Mouse (Mus musculus): ENCODE measurements around the gene Siglecf. TPM values are rescaled to one million over a fixed set of nuclear protein-coding genes. Genes with fewer than 3 reads are reported as not detected.
"Not testable (repeated sequence)": the region's sequence is repeated elsewhere in the genome, so short reads cannot be mapped to it uniquely, and the experiment has no call there.

The Siglecf gene
- polyA plus RNA-seq, 1 experiment from 2014 or later, result 0.13 TPM

DNA sequence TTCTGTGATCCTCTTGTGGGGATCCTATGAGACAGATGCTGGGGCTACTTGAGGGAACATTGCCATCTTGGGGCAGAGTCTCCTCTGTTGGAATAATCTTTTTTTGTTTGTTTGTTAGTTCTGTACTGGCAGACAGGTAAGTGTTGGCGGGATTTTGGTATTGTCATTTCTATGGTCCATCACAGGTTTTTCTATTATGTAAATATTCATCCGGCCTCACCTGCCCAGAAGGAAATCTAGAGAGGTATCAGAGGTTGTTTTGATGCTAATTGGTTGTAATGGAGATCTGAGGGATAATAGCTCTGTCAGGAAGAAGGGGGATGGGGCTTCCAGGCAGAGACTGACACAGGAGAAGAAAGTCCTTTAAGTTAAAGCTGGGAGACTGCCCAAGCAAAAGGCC, 7.1 kb upstream of the Siglecf start:
- no peak for ATAC-seq (replicated peaks; ENCODE audit: insufficient number of reproducible peaks, insufficient read depth, low FRiP score, low read depth)
- H3K36me3 ChIP-seq, result no peaks in the 10 kb centered on the region
- H3K9me3 ChIP-seq (replicated peaks), result no peaks in the 10 kb centered on the region
- no peaks in the 10 kb centered on the region for H3K4me1 ChIP-seq (replicated peaks)
- H3K9ac ChIP-seq, result no peak overlapping the region
- H3K27ac ChIP-seq, result no peak overlapping the region
- WGBS, result 72% methylated on average over 2 of the region's 2 CpGs
- H3K27me3 ChIP-seq, result no peaks in the 10 kb centered on the region
- no peak overlapping the region for H3K4me3 ChIP-seq
- H3K4me2 ChIP-seq, result no peak overlapping the region

DNA sequence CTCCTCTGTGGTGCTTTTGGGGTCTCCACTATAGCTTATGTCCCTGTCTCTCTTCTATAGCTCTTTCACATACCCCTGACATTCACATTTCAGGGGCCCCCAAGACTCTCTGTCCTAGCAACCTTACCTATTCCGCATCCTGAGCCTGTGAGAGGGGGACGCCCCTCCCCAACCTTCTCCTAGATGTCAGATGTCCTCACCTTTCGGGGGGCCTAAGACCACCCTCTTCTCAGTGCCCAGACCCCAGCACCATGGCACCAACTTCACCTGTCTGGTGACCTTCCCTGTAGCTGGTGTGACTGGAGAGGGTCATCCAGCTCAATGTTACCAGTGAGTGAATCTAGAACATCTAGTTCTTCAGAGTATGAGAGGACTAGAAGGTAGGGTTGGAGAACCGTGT, 6.7 kb upstream of the Siglecf start:
- Histone ChIP-seq H3K4me3 (no peak overlapping the region), H3K4me2 (no peak overlapping the region), H3K27ac (no peak overlapping the region), H3K36me3 (no peaks in the 10 kb centered on the region), H3K9me3 (replicated peaks) (no peaks in the 10 kb centered on the region), H3K9ac (no peak overlapping the region), H3K4me1 (replicated peaks) (no peaks in the 10 kb centered on the region), H3K27me3 (no peaks in the 10 kb centered on the region)
- ATAC-seq (replicated peaks; ENCODE audit: insufficient number of reproducible peaks, insufficient read depth, low FRiP score, low read depth), result no peak
- WGBS, result 63% methylated on average over 4 of the region's 4 CpGs

DNA sequence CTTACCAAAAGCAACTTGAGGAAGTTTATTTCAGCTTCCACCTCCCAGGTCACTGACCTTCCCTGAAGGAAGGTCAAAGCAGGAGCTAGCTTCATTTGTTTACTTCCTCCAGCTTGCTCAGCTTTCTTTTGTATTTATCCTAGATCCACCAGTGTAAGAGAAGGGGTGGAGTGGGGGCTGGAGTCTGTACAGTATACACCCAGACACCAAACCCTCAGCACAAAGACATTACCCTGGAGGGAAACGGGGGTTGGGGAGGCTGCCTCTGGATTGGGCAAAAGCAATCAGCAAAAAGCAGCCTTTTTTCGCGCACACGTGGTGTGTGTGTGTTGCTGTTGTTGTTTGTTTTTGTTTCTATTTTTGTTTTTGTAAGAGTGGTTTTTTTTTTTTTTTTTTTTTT, 5.0 kb upstream of the Siglecf start:
- ATAC-seq (replicated peaks; ENCODE audit: insufficient number of reproducible peaks, insufficient read depth, low FRiP score, low read depth), result no peak
- H3K27me3 ChIP-seq, result no peaks in the 10 kb centered on the region
- H3K9me3 ChIP-seq (replicated peaks), result no peaks in the 10 kb centered on the region
- H3K4me3 ChIP-seq, result no peak overlapping the region
- H3K9ac ChIP-seq, result no peak overlapping the region
- H3K4me1 ChIP-seq (replicated peaks), result no peaks in the 10 kb centered on the region
- H3K27ac ChIP-seq, result no peak overlapping the region
- H3K36me3 ChIP-seq, result no peaks in the 10 kb centered on the region
- 67% methylated on average over 4 of the region's 4 CpGs for WGBS
- H3K4me2 ChIP-seq, result no peak overlapping the region

DNA sequence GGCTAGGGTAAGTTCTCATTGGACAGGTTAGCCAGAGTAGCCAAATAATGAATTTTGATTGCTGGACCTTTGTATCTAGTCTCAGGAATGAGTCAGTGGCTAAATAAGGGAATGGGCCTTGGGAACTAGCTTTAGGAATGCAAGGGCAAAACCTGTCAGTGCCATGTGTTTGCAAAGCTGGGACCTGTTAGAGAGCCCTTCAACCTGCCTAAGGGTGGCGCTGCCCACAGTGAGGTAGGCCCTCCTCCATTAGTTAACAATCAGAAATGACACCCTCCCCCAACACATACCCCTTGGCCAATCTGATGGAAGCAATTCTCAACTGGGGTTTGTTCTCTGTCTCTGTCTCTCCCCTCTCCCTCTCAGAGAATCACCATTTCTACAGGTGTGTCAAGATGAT, 4.6 kb upstream of the Siglecf start:
- WGBS, result 45% methylated on average over 1 of the region's 1 CpGs
- H3K27ac ChIP-seq, result no peak overlapping the region
- no peaks in the 10 kb centered on the region for H3K36me3 ChIP-seq
- no peaks in the 10 kb centered on the region for H3K27me3 ChIP-seq
- no peaks in the 10 kb centered on the region for H3K4me1 ChIP-seq (replicated peaks)
- ATAC-seq (replicated peaks; ENCODE audit: insufficient number of reproducible peaks, insufficient read depth, low FRiP score, low read depth), result no peak
- no peak overlapping the region for H3K9ac ChIP-seq
- no peaks in the 10 kb centered on the region for H3K9me3 ChIP-seq (replicated peaks)
- no peak overlapping the region for H3K4me2 ChIP-seq
- H3K4me3 ChIP-seq, result no peak overlapping the region

DNA sequence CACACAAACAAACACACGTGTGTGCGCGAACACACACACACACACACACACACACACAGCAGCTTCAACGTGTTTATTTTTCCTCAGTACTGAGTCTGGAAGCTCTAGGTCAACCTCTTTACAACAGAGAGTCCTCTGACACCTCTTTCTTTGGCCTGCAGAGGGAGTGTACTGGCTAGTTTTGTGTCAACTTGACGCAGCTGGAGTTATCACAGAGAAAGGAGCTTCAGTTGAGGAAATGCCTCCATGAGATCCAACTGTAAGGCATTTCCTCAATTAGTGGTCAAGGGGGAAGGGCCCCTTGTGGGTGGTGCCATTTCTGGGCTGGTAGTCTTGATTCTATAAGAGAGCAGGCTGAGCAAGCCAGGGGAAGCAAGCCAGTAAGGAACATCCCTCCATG, 1.5 kb upstream of the Siglecf start:
- H3K27ac ChIP-seq; ATAC-seq (replicated peaks; ENCODE audit: insufficient number of reproducible peaks, insufficient read depth, low FRiP score, low read depth); H3K27me3 ChIP-seq; H3K4me3 ChIP-seq; H3K4me2 ChIP-seq; H3K36me3 ChIP-seq; H3K9ac ChIP-seq; H3K9me3 ChIP-seq (replicated peaks); H3K4me1 ChIP-seq (replicated peaks): not testable (repeated sequence)
- 66% methylated on average over 5 of the region's 5 CpGs for WGBS

DNA sequence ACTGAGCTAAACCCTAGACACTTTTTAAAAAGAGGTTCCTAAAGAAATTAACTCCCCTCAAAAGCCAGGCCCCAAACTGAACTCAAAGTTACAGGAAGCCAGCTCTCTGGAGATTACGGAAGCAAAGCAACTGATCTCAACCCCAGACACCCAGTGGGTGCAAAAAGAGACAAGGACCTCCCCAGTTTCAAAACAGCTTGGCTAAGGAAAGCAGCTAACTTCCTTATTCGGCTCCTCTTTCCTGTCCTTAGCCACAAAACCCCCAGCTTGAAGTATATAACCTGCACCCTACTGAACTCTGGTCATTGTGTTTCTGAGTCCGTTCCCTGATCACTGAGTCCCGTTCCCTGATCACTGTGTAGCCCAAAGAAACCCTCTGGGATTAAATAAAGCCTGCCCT, 2.0 kb downstream of the Siglecf start:
- Histone ChIP-seq H3K27ac (no peak overlapping the region), H3K9me3 (replicated peaks) (no peaks in the 10 kb centered on the region), H3K4me2 (no peak overlapping the region), H3K4me3 (no peak overlapping the region), H3K27me3 (no peaks in the 10 kb centered on the region), H3K4me1 (replicated peaks) (0 out of 2 replicates have a peak, but pooled peaks cover 2% of the 10 kb centered on the region), H3K9ac (no peak overlapping the region), H3K36me3 (no peaks in the 10 kb centered on the region)
- ATAC-seq (replicated peaks; ENCODE audit: insufficient number of reproducible peaks, insufficient read depth, low FRiP score, low read depth), result no peak
- WGBS, result 55% methylated on average over 4 of the region's 4 CpGs

DNA sequence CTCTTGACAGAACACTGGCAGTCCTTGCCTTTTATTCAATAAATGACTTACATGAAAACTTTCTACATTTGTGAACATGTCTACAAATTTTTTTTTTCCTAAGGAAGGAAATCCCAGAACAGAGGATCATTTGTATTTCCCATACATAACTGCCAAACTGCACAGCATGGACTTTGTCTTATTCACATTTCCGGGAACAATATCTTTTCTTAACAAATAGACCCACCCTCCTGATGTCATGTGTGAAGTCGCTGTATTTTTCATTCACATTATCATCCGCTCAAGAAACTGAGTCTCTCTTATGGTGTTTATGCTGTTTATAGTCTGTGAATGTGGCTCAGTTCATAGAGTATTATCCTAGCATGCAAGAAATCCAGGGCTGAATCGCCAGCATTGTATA, 2.6 kb downstream of the Siglecf start:
- Histone ChIP-seq H3K27me3 (no peaks in the 10 kb centered on the region), H3K27ac (no peak overlapping the region), H3K9me3 (replicated peaks) (no peaks in the 10 kb centered on the region), H3K4me3 (no peak overlapping the region), H3K9ac (no peak overlapping the region), H3K36me3 (no peaks in the 10 kb centered on the region), H3K4me1 (replicated peaks) (0 out of 2 replicates have a peak, but pooled peaks cover 2% of the 10 kb centered on the region), H3K4me2 (no peak overlapping the region)
- WGBS, result 80% methylated on average over 4 of the region's 4 CpGs
- no peak for ATAC-seq (replicated peaks; ENCODE audit: insufficient number of reproducible peaks, insufficient read depth, low FRiP score, low read depth)

DNA sequence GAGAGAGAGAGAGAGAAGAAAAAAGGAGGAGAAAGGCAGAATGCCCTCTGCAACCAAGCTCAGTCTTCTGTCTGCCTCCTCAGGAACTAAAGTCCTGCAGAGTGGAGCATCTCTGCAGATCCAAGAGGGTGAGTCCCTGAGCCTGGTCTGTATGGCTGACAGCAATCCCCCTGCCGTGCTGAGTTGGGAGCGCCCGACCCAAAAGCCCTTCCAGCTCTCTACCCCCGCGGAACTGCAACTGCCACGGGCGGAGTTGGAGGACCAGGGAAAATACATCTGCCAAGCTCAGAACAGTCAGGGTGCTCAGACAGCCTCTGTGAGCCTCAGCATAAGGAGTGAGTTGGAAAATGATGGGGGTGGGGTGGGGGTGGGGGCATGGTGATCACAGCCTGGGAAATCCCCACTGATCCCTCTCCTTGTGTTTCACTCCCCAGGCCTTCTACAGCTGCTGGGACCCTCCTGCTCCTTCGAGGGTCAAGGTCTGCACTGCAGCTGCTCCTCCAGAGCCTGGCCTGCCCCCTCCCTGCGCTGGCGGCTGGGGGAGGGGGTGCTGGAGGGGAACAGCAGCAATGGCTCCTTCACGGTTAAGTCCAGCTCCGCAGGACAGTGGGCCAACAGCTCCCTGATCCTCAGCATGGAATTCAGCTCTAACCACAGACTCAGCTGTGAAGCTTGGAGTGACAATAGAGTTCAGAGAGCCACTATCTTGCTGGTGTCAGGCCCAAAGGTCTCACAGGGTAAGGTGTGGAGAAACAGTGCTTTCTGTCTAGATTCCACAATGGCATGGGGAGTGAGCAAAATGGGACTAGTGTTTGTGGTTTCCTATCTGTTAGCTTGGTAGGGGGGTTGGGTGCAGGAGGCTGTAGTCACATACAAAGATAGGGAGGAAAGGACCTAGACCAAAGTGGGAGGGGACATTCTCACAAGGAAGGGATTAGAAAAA, 4.0 kb downstream of the Siglecf start:
- no peak overlapping the region for H3K9ac ChIP-seq

DNA sequence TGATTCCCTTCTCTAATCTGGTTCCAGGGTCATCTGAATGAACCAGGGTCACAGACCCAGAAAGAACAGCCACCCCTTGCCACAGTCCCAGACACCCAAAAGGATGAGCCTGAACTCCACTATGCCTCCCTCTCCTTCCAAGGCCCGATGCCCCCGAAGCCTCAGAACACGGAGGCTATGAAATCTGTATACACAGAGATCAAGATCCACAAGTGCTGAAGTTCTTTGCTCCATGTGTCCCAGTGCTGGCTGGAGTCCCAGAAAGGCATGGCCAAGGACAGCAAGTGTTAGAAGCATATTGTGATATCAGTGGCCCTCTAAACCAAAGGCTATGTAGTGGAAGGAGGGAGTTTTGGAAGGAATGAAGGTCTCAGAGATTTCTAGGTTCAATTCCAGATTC, 7.4 kb downstream of the Siglecf start:
- 78% methylated on average over 3 of the region's 3 CpGs for WGBS
- Histone ChIP-seq H3K27ac (no peak overlapping the region), H3K27me3 (no peaks in the 10 kb centered on the region), H3K9ac (no peak overlapping the region), H3K9me3 (replicated peaks) (no peaks in the 10 kb centered on the region), H3K4me2 (no peak overlapping the region), H3K4me1 (replicated peaks) (0 out of 2 replicates have a peak, but pooled peaks cover 2% of the 10 kb centered on the region), H3K36me3 (no peaks in the 10 kb centered on the region), H3K4me3 (no peak overlapping the region)
- ATAC-seq (replicated peaks; ENCODE audit: insufficient number of reproducible peaks, insufficient read depth, low FRiP score, low read depth), result no peak

More for the DNA sequence above, 4.0 kb downstream of the Siglecf start:
- 7% methylated on average over 12 of the region's 12 CpGs for WGBS
- no peaks in the 10 kb centered on the region for H3K27me3 ChIP-seq
- H3K27ac ChIP-seq, result no peak overlapping the region
- no peak for ATAC-seq (replicated peaks; ENCODE audit: insufficient number of reproducible peaks, insufficient read depth, low FRiP score, low read depth)
- no peak overlapping the region for H3K4me3 ChIP-seq
- H3K9me3 ChIP-seq (replicated peaks), result no peaks in the 10 kb centered on the region
- no peaks in the 10 kb centered on the region for H3K36me3 ChIP-seq
- H3K4me2 ChIP-seq, result no peak overlapping the region
- 0 out of 2 replicates have a peak, but pooled peaks cover 2% of the 10 kb centered on the region for H3K4me1 ChIP-seq (replicated peaks)

DNA sequence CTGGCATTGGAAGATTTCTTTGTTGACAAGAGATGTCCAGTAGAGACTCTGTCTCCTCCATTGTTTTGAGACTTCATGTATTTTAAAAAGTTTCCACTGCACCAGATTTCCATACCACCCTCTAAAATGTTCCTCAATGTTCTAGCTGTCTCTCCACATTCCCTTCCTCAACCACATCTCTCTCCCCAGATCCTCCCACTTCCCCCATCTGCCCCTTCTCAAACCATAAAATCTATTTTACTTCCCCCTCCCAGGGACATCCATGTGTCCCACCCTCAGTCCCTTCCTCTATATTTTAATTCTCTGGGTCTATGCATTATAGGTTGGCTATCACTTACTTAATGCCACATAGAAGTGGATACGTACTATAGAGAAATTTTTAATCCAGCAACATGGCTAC, 10.3 kb downstream of the Siglecf start:
- Histone ChIP-seq H3K4me2 (no peak overlapping the region), H3K27ac (no peak overlapping the region), H3K36me3 (no peaks in the 10 kb centered on the region), H3K27me3 (no peaks in the 10 kb centered on the region), H3K9me3 (replicated peaks) (no peaks in the 10 kb centered on the region), H3K9ac (no peak overlapping the region), H3K4me3 (no peak overlapping the region), H3K4me1 (replicated peaks) (no peaks in the 10 kb centered on the region)
- no peak for ATAC-seq (replicated peaks; ENCODE audit: insufficient number of reproducible peaks, insufficient read depth, low FRiP score, low read depth)
- WGBS, result 82% methylated on average over 1 of the region's 1 CpGs

DNA sequence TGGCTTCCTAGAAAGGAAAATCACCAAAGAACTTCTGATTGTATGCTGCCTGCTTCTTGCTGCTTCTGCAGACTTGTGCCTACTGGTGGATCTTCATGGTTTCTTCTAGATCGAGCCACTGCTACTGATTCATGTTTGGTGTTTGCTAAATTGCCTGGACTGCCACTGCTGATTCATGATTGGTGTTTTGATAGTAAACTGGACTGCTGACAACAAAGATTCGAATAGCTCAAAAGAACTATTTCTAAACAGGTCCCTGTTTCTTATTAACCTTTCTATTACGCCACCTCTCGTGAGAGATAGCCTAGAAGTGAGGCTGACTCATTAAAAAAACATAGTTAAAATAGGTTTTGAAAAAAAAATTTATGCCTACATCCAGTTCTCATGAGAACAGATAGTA, 10.9 kb downstream of the Siglecf start:
- Histone ChIP-seq H3K9me3 (replicated peaks) (no peaks in the 10 kb centered on the region), H3K27ac (no peak overlapping the region), H3K4me3 (no peak overlapping the region), H3K36me3 (no peaks in the 10 kb centered on the region), H3K9ac (no peak overlapping the region), H3K27me3 (no peaks in the 10 kb centered on the region), H3K4me2 (no peak overlapping the region), H3K4me1 (replicated peaks) (no peaks in the 10 kb centered on the region)
- 59% methylated on average over 4 of the region's 4 CpGs for WGBS
- no peak for ATAC-seq (replicated peaks; ENCODE audit: insufficient number of reproducible peaks, insufficient read depth, low FRiP score, low read depth)

DNA sequence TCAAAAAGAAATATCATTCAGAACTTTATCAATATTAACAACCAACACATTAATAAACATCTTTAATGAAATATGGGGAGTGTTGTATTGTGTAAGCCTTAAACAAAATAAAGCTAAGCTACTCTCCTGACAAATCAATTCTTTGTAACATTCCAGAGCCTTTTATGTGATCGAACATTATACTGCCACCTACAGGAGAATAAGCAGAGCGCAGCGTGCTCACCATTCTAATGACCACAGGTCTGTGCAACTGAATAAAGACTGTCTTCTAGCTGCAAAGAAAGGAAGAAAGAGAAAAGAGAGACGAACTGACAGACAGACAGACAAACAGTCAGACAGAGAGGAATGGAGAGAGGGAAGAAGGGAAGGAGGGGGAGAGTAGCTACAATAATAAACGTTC, 27.1 kb downstream of the Siglecf start:
- Histone ChIP-seq H3K4me2 (no peak overlapping the region), H3K4me3 (no peak overlapping the region), H3K27me3 (no peaks in the 10 kb centered on the region), H3K9me3 (replicated peaks) (no peaks in the 10 kb centered on the region), H3K4me1 (replicated peaks) (no peaks in the 10 kb centered on the region), H3K9ac (no peak overlapping the region), H3K27ac (no peak overlapping the region), H3K36me3 (no peaks in the 10 kb centered on the region)
- ATAC-seq (replicated peaks; ENCODE audit: insufficient number of reproducible peaks, insufficient read depth, low FRiP score, low read depth), result no peak
- 16% methylated on average over 5 of the region's 5 CpGs for WGBS
